Mouse (Mus musculus) lung, adult 18-20 months (tissue): Measurements from ENCODE around the gene Fgfr2.

Experiments used
- DNase-seq, 2 experiments: peaks; one replicate each; pipeline ENCODE4 v3.0.0; 2022; ENCODE audit warnings: mixed read lengths in 2 of 2

Fgfr2 gene

DNA sequence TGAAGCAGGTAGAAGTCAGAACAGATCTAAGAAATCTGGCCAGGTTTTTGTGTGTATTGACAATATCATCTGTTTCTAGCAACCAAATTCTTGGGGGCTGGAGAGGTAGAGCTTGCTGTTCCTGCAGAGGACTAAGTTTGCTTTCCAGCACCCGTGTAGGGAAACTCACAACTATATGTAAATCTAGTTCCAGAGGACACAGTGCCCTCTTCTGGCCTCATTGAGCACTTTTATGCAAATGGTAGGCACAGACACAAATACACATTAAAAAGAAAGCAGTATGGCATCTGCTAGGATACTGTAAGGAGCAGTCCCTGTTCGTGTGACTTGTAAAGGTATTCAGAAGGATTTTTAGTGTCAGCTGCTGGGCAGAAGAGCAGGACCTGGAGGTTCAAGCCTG is 240.8 kb downstream of the Fgfr2 start:
- DNase-seq = no peak

GRCm38 (mm10) chr7:132880276-132880675 is 242.9 kb downstream of the Fgfr2 start:
- no peak for DNase-seq

DNA sequence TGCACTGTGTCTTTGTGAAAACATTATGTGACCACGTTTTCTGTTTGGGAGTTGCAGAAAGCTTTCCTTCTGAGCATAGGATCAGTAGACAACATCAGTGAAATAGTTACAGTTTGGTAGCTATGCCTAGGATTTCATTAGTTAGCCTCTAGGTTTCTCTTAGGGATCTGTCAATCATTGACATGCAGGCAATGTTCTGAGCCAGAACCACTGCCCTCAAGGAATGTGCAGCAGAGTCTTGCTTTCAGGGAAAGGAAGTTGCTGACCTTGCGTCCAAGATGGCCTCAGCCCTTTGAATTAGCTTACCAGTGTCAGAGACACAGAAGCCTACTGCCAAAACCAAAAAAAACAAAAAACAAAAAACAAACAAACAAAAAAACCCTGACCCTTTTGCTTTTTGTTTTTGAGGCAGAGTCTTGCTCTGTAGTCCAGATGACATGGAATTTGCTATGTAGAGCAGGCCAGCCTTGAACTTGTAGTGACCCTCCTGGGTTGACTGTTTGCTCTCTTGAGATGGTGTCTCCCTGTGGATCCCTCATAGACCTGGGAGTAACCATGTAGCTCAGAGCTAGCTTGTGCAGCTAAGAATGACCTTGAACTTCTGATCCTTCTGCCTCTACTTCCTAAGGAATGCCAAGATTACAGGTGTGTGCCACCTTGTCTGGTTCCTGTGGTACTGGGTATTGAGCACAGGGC is 247.6 kb downstream of the Fgfr2 start:
- DNase-seq = no peak

DNA sequence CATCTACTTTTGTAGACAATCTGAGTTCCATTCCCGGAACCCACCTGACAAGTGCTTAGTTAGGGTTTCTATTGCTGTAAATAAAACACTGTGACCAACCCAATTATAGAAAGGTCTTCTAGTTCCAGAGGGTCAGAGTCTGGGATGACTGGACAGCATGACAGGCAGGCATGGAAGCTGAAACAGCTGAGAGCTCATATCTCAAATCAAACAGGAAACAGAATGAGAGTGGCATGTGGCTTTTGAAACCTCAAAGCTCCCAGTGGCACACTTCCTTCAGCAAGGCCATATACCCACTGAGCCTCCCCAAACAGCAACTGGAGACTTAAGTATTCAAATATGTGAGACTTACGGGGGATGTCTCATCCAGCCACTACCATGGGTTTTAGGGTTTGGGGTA is 250.1 kb downstream of the Fgfr2 start:
- no peak for DNase-seq

DNA sequence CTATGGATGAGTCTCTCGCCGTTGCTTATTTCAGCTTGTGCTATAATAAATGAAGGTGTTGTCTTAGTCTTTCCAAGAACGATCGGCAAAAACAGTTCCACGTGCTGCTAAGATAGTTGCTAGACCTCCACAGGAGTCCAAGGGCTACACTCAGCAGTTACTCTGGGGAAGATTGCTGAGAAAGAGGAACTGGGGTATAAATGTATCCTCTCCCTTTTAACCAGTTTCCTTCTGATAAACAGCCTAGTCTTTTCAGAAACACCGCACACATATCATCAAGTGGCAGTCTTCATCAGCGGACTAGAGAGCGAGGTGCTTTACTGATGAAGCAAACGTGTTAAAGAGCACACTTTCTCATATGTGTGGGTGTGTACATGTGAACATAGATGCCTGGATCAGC is 256.8 kb downstream of the Fgfr2 start:
- no peak for DNase-seq

DNA sequence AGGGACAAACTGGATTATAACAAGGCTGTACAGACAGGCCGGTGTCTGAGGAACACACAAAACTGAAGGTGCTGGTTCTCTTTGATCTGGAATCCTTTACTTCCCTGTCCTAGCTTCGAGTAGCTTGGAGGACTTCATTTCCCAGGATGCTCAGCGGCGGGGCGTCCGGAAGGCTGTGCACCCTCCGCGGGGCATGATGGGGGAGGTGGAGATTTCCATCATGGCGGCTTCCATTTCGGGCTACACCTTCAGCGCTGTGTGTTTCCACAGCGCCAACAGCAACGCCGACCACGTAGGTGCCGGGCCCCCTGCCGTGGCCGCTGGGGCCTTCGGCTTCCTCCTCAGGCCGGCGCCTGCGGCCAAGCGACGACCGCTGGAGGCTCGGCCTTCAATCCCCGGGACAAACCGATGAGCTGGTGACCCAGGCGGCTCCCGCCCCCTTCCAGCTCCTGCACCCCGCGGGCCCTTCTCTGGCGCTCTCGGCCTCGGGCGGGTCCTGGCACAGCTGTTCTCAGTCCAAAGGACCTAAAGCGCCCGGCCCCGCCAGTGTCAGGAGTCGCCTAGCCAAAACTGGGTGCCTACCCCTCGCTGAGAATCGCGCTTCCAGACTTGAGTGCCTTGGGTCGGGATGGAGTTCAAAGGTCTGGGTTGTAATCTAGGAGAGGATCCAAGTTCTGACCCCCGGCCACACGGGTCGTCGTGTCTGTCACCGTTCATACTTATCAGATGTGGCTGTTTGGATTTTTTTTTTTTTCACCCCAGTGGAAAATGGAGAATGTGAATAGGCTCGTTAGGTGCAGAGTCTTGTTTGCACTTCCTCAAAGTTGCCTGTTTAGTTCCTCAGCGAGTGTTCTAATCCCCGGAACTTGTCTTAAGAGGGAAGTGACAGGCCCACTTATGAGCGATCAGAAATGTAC is 263.9 kb downstream of the Fgfr2 start, which contains the start of gene Abraxas2:
Abraxas2 (plus strand) TSS at position 184 of the 917 bp plus-strand sequence.
- DNase-seq = peak; percentile 93

- DNase-seq = no peak
Observed at GRCm38 (mm10) chr7:132858043-132858608, 265.0 kb downstream of the Fgfr2 start.

DNA sequence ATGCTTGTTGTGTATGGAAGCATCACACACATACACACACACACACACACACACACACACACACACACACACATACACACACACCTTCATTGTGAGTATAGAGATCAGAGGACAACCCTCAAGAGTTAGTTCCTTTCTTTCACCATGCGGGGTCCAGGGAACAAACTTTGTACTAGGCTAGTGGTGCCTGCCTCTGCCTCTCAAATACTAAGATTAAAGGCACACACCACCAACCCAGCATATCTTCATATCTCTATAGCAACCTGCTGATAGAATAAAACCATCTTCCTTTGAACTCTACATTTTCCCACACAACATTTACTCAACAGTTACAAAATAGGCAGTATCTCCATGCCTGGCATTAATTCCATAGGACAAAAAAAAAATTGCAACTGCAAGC is 267.1 kb downstream of the Fgfr2 start:
- DNase-seq = no peak

DNA sequence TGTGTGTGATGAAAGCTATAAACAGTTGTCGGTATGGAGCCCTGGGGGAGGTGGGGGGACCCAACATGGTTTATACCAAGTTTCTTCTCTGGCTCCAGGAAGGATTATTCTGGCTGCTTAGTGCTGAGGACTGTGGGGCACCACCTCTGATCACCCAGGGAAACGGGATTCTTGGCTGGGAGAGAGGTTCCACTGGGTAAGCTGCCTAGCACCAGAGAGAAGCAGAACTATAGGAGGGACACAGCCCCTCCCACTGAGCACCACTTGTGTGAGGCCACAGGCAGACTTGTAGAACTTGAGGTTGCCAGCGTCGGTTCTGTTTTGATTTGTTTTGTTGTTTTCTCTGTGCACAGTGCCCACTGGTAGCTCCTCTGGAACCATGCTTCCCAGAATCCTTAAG is 269.2 kb downstream of the Fgfr2 start:
- DNase-seq = peak; percentile 10 to 54

DNA sequence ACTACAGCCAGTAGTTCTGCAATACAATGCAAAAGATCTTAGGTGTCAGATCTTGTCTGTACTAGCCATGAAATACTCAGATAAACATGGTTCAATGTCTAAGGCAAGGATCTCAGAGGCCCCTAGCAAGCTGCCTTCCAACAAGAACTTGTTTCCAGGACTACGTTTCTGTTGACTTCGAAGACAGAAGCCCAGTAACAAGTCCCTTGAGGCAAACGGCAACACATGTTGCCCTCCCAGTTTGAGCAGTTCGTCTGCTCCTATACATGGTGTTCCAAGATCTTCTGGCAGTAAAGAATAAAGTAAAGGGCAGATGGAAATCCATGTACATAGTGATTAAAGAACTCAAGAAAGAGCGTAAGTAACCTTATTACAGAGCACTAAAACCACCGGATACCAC is 269.8 kb downstream of the Fgfr2 start:
- DNase-seq = no peak

DNA sequence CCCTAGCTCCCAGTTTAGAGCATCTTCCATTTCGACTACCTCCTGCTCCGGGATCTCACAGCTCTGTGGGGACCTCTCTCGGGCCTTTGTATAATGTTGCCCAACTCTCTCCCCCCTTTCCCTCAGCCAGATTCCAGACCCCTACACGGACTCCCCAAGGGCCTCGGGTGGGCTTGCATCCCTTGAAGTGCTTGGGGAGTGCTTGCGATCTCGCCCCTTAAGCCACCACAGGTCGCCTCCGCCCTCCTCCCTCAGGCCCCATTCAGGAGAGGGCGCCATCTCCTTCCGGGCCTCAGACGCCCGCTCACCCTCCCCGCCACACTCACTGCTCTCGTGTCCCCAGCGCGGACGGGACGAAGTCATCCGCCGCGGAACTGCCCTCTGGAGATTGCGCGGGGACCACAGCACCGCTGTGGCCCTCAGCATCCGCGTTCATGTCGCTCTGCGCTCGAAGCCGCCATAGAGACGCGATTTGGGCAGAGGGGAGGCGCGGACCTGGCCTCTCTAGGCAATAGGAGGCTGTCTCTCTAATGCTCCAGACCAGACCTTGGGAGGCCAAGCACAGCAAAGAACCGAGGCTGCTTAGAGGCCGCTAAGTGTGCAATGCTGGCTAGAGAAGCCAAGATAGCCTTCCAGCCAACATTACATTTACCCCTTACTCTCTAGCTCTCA is 270.8 kb downstream of the Fgfr2 start, which contains the start of gene Eef1akmt2:
Eef1akmt2 (minus strand) TSS at position 501 of the 672 bp plus-strand sequence.
- DNase-seq = peak; percentile 78 to 85

DNA sequence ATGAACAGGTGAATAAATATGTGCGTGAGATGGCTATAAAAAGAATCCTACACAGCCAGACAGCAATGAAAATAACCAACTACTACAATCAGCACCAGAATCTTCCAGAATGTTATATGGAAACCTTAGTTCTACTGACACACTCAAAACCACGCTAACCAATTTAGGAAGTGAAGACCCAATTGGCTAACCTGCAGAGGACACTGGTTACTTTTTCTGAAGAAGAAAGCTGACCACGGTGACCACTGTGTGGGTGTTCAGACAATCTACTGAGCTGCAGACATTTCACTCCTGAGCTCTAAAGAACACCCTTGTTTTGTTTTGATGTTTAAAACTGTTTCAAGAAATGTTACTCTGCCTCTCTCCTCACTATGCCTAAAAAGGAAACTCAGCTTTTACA is 280.0 kb downstream of the Fgfr2 start:
- DNase-seq = peak in 1 of 2 experiments; percentile 7

DNA sequence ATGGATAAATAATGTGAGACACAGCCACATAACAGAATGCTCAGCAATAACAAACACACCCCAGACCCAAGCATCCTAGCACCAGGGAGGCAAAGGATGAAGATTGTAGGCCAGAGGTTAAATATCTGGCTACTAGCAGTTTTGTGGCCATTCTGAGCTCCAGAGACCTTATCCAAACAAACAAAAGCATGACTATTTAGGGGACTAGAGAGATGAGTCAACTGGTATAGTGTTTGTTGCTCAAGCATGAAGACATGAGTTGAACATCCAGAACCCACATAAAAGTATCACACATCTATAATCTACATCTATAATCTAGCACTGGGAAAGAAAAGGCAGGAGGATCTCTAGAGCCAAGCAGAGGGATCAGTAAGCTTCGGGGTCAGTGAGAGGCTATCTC is 280.7 kb downstream of the Fgfr2 start:
- DNase-seq = no peak

DNA sequence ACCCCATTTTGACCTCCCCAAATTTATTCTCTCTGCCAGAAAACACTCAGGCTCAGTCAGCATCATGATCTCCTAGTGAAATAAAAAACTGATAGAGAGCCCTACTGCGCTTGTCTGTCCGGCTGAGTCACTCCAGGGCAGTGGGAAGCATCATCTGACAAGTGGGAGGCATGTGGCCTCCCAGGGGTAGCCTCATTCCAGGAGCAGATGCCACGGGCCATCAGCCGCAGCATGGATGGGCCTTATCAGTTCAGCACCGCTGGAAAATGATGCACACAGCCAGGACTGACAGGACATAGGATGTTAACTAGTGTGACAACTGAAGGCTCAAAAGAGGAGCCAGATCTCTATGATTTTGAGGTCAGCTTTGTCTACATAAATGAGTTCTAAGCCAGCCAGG is 281.9 kb downstream of the Fgfr2 start:
- no peak for DNase-seq

GRCm38 (mm10) chr7:132830955-132831354 is 292.2 kb downstream of the Fgfr2 start:
- no peak for DNase-seq

DNA sequence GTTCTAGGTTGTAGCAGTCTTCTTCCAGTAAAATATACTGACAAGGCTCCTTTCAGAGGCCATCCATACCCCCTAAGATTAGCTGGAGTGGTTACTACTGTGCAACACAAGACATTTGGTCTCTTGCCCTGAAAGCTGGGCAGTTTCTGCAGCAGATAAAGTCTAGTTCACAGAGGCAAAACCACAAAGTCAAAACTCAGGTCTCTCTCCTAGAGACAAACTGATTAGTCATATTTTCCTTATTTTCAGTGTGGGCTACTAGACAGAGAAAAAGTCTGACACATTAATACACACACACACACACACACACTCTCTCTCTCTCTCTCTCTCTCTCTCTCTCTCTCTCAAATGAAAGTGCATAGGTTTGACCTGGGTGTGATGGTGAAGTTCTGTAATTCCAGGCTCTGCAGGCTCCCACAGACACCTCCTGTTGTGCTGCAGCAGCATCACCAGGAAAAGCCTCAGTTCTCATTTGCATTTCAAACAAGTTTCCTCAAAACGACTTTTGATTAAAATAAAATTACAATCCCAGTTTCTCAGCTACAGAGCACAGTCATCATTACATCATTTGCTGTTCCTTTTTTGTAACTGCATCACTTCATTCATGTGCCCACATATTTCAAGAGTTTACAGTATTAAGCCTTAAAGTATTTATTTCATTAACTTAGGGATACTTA is 298.7 kb downstream of the Fgfr2 start:
- DNase-seq = no peak

DNA sequence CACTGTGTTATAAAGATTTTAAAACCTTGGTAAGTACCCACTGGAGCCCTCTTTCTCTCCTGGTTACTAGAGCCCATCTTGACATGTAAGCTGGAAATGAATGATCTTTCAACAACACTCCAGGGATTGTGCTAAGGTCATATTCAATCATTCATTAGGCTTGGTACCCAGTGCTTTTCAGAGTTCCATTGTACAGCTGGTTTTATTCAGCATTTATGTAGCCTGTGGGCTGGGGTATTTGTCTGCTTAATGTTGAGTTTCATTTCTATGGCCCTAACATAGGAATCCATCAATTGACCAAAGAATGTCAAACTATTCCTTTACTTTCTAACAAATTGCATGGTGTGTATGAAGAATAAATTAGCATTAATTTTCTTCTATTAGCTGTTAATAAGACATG is 299.3 kb downstream of the Fgfr2 start:
- DNase-seq = no peak

DNA sequence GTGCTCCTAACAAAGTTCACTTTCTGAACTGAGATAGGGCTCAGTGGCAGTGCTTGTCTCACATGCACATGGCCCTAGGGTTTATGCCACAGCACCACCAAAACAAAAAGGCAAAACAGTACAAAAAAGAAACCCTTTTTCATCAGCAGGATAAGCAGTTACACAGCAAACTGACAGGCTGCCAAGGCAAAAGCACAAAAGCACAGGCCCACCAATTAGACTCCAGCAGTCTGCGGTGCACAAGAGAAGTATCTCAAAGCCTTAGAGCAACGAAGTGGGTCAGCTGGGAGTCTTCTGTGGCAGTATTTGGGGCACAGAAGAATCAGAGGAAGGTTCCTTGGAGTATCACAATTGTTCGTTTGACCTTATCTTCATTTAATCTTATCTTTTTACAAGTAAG is 302.5 kb downstream of the Fgfr2 start:
- no peak for DNase-seq

DNA sequence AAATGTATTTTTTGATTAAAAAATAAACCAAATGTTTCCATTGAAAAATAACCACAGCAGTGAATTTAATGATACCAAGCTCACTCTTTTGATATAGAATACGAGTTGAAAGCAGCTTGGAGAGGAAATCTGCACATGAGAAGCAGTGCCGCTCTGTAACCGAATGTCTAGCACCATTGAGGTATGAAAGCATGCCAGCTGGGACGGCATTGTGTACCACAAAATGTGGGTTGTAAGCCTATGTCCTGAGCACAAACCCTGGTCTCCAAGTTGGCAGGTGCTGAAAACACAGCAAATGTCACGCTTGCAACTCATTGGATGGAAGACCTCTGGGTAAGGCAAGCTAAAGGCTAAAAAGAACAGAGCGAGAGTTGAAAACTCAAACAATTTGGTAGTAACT is 306.1 kb downstream of the Fgfr2 start:
- no peak for DNase-seq

DNA sequence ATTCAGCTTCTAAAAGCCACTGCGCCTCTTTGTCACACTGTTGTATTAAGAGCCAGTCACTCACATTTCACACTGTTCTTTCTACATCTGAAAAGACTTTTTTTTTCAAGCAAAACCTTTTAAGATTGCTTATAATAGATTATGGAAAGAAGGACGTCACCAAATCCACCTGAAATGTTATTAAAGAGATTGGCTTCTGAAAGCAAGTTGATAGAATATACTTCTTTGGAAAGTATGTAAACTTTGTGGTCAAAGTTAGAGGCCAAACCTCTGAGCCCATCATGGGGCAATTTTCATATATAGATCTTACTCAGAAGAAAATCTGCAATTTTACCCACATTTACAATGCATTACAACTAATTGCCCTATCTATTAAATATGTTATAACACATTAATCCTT is 306.6 kb downstream of the Fgfr2 start:
- no peak for DNase-seq

- DNase-seq = no peak
Observed at GRCm38 (mm10) chr7:132815081-132815480, 308.1 kb downstream of the Fgfr2 start.

- DNase-seq = peak; percentile 60 to 80
Observed at GRCm38 (mm10) chr7:132814089-132814450, 309.1 kb downstream of the Fgfr2 start.
